Mouse (Mus musculus): Measurements from ENCODE around the gene Kctd5.

Kctd5 gene

DNA sequence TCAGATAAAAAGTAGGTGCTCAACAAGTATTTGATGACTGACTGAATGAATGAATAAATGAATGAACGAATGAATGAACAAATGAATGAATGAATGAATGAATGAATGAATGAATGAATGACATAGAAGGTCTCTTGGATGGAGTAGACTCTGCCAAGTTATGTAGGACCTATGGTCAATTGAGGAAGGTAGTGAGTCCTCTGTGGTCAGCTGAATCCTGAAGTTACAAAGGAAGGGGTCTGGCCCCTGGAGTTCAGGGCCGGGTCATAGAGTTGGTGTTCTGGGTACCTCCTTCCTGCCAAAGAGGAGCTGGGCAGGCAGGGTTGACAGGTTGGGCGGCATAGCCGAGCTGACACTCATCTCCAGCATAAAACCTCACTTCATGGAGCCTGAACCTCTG is 35.4 kb downstream of the Kctd5 start, which contains the start of gene Prss27:
Gene Prss27 (plus strand): TSS at position 301 of the 400 bp plus-strand sequence.
- DNase-seq (ENCODE audit: low read depth, low spot score): no peak

DNA sequence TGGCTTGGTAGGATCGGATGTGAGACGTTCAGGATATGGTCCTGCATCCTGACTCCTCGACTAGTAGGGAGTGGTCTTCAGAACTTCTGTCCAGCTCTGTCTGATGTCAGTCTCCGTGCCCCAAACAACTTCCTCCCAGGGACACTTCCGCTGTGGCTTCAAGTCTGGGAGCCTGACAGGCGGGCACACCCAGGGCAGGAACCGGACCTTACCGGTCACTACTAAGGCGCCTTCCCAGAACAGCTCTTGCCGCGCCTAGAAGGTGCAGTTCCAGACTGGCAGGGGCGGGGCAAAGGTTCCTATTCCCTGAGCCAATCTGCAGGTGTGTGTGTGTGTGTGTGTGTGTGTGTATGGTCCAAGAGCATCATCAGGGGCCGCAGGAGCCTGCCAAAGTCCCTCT is 35.9 kb downstream of the Kctd5 start:
- DNase-seq (ENCODE audit: low read depth, low spot score): no peak

DNA sequence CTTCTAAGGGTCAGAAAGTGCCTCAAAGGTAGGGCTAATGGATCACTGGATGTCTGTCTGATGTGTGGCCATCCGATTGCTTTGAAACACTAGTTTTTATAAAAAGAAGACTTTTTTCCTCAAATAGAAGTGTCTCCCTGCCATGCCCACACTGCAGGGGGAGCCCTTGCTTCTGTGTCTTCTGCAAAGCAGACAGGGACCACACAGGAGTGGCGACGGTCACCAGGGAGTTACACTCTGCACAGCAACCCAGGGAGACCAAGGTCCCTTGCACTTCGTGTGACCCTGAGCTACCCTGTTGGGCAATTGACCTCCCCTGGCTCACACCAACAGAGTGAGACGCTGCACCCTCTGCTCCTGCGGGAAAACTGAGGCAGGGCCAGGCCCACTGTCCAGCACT is 36.3 kb downstream of the Kctd5 start:
- DNase-seq (ENCODE audit: low read depth, low spot score): no peak

DNA sequence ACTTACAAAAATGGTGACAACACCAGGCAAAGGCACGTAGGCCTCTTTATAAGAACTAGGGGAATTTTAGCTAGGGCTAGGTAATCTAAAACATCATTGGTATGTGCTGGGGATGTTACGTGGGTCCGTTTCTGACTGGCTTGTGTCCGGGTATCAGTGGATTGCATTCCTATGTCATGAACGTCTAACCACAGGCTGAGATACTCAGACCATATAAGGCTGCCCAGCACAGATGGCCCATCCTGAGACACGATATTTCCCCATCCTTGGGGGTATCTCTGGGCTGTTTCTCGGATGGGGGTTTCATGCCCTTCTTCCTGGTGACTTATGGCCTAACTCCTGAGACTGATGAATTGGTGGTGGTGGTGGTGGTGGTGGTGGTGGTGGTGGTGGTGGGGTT is 38.2 kb downstream of the Kctd5 start:
- no peak for DNase-seq (ENCODE audit: low read depth, low spot score)

DNA sequence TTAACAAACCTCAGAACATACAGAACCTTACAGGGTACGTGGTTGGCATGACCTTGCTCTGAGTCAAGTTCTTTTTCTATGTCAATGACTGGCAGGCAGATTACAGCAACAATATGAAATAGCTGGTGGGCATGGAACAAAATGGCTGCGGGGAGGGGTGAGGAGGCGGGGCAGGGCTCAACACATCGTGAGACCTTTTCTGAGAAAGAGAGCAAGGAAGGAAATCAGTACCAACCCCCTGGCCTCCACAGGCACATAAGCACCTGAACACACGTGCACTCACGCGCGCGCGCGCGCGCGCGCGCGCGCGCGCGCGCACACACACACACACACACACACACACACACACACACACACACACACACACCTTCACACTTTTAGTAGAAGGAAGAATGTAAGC is 42.7 kb downstream of the Kctd5 start:
- no peak for DNase-seq (ENCODE audit: low read depth, low spot score)

DNA sequence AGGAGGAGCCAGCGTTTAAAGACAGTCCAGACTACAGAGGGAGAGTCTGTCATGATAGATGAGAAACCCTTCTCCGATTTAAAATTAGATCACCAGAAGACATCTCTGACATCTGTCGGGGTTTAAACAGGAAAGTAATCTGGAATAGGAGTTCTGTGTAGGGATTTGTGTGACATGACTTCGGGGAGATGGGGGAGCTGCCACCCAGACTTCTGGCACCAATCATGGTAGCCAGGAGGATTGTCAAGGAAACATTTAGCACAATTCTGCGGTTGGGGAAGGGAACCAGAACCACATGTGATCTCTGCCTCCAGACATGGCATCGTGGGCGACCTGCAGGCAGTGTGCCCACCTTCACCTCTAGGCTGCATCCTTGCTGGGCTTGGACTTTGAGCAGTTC is 43.8 kb downstream of the Kctd5 start:
- no peak for DNase-seq (ENCODE audit: low read depth, low spot score)

DNA sequence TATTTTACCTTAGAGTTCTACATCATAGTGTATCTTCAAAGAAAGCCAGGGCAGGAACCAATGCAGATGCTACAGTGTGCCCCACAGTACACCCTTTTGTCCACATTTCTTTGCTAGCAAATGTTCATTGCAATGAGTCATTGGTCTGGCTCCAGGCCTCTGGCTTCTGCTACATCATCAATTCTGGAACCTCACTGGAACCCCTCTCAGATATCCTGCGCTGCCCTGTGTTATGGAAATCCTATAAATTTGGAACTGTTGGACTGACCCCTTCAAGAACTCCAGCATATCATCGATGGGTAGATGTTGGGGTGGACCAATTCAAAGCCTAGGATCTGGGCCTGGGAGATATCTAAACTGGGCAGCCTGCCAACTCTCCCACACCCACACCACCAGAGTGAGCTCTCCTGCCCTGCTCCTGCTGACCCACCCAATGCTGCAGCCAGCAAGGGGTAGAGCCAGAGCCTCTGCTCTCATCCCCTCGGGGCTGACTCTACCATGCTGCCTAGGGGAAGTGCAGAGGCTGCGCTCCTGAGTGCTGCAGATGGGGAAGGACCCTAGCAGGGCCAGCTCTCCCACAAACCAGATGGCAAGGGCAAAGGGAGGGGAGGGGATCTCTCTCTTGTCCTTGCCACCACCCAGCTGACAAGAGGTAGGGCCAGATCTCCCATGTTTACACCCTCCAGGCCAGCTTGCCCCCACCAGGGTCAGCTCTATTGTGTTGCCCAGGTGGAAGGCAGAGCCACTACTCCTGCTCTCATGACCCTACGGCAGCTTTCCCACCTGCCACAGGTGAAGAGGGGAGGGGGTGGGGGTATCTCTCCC is 51.7 kb downstream of the Kctd5 start:
- DNase-seq (ENCODE audit: low read depth, low spot score): no peak

DNA sequence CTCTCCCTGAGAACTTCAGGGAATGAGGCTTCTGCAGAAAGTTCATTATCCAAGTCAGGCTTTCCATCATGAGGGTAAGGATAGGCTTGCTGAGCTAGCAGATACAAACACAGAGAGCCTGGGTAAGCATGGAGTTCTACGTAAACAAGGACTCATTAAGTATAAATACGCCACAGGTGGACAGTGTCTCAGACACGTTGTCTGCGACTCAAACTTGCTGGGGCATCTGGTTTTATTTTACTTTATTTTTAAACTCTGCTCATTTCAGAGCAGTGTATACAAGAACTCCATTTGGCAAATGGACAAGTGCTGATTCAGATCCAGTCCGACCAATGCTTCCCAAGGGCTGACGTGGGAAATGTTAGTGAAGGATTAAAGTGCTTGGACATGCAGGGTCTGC is 52.6 kb downstream of the Kctd5 start:
- no peak for DNase-seq (ENCODE audit: low read depth, low spot score)

DNA sequence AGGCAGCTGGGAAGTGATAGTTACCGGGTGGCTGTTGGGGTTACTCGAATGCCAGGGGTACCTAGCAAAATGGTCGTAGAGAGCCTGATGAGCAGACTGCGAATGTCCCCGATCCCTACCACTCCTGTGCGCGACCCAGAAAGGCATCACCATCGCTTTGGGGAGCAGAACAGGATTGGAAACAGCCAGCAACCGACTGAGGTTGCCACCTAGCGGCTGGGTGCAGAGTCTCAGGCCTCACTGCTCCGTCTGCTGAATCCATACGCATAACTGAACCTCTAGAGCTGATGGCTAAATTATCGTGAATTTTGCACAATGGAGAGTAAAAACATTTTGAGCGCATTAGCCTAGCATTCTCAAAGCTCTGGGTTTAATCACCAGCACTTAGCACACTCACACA is 57.6 kb downstream of the Kctd5 start:
- no peak for DNase-seq (ENCODE audit: low read depth, low spot score)

DNA sequence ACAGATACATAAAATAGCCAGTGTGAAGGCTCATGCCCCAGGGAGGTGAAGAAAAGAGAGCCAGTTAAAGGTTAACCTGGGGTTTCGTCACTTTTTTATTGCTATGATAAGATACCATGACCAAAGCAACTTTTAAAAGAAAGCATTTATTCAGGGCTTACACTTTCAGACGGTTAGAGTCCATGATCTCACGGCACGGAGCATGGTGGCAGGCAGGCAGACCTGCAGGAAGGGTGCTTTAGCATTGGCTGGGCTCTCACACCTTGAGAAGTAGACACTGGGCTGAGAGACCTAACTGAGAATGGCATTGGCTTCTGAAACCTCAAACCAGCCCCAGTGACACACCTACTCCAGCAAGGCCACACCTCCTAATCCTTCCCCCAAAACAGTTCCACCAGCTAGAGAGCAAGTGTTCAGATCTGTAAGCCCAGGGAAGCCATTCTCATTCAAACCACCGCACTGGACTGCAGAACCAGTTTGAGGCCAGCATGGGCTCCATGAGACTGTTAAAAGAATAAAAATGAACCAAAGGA is 58.8 kb downstream of the Kctd5 start:
- no peak for DNase-seq (ENCODE audit: low read depth, low spot score)

DNA sequence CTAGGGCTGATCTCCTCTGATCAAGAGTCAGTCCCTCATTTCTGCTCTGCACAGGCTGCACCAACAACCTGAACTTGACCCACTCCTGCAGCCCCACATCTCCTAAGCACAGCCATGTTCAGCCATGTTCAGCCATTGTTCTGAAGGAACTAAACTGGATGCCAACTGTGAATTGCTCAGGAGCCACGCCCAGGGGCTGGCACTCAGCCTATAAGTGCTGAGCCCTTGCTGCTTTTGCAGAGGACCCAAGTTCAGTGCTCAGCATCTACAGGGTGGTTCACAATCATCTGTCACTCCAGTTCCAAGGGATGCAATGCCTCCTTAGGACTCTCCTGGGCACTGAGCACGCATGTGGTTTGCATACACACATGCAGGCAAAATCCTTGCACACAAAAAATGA is 60.4 kb downstream of the Kctd5 start:
- DNase-seq (ENCODE audit: low read depth, low spot score): no peak

DNA sequence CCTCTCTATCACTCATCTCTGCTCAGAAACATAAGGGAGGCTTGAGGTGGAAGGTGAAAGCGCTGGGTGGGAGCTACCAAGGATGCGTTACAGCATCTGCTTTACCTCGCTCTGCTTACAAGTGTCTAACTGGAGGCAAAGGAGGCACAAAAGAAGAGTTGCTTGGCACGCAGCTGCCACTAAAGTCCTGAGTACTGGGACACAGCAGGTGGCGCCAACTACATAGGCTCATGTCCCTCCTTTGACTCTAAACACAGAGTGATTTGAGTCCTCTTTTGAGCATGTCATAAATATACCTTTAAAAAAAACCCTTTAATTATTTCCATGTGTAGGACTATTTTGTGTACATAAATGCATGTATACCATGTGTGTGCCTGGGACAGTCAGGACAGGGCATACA is 63.7 kb downstream of the Kctd5 start:
- no peak for DNase-seq (ENCODE audit: low read depth, low spot score)

DNA sequence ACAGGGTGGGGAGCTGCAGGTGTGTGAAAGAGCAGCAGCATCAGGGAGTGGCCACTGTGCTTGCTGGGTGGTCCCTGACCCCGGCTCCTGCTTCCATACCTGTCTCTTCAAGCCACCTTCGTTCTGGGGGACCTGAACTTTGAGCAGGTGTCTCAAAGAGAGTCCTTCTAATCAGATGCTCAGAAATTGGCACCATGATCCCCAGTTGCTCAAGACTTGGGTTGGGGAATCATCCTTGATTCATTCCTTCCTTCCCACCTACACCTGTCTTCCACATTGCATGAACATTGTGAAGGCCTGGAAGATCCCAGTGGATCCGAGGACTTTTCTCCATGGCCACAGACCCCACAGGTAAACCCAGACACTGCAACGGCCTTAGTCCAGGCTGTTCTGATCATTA is 65.2 kb downstream of the Kctd5 start:
- DNase-seq (ENCODE audit: low read depth, low spot score): no peak

DNA sequence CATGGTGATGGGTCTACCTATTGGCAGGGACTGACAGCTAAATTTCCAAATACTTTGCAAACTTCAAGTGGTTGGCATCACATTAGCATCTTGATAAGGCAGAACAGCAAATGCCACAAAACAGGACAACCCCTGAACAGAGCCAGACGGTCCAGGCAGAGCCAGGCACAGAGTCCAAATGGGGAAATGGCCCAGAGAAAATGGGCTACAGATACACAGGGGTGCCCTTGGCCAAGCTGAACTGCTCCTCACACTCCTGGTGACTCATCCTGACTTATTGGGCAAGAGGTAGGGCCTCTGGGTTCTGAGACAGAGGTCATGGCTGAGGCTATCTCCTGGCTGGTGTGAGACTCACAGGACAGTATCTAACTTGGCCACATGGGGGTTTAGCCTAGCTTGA is 65.9 kb downstream of the Kctd5 start:
- no peak for DNase-seq (ENCODE audit: low read depth, low spot score)

DNA sequence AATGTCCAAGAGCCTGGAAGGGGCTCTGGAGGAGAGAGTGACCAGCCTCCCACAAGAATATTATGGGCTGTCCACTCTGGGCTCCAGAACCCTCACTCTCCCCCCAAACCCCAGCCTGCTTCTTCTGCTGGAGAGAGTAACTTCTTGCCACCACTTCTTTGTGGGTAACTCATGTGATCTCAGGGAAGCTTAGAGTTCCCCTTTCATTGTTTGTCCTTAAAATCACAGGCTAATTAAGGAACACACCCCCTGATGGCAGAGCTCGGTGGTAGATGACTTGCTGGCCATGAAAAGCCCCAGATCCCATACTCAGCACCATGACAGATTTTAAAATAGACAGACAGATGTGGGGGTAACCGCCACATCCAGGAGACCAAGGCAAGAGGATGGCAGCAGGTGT is 66.4 kb downstream of the Kctd5 start:
- no peak for DNase-seq (ENCODE audit: low read depth, low spot score)

DNA sequence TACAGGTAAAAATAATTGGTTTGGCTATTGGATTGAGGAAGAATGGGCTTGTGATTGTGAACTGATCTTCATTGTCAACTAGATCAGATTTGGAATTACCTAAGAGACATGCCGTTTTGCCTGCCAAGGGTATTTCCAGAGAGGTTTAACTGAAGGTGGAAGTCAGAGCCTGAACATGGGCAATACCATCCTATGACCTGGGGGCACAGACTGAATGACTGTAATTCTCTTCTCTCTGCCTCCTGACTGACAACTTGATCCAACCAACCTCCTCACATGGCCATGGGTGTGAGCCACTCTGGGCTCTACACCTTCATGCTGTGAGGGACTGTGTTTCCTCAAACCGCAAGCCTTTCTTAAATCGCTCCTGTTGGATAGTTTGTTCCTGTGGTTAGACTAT is 68.2 kb downstream of the Kctd5 start:
- DNase-seq (ENCODE audit: low read depth, low spot score): no peak

DNA sequence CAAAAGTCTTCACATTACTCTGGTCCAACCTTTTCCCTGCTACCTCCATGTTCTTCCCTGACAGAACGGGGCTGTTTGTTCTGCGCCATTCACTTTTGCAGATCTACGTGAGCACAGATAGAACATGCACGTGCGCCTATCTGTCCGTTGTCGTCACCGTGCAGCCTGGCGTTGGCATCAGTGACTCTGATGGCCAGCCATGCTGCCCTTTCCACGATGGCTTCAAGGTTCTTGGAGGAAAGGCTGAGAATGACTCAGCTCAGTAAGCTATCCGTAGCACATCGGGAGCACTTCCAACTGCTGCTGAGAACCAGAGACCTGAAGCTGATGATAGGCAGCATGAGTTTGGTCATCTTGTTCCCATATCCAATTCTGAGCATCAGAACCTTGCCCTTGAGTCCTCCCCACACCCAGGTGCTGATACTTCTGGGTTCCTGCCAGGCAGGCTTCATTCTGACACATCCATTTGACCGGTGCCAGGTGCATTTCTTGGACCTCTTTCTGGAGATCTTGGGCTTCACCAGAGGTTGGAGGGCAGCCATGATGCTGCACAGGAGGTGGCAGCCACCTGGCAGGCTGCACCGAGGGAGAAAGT is 69.1 kb downstream of the Kctd5 start:
- no peak for DNase-seq (ENCODE audit: low read depth, low spot score)

DNA sequence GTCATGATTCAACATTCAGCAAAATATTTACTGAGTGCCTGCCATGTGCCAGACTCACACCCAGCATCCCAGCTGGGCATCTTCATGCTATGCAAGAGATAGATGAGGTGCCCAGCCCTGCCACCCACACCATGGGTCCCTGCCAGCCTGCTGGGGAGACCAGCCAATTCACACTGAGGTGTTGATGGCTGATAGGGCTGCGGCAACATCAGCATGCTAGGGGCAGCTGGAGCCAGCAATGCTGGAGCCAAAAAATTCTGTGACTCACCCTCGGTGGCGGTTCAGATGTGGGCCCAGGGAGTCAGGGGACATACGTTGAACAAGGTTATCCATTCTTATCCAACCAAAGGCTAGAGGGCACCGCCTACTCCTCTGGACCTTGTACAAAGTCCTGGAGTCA is 72.9 kb downstream of the Kctd5 start:
- no peak for DNase-seq (ENCODE audit: low read depth, low spot score)

DNA sequence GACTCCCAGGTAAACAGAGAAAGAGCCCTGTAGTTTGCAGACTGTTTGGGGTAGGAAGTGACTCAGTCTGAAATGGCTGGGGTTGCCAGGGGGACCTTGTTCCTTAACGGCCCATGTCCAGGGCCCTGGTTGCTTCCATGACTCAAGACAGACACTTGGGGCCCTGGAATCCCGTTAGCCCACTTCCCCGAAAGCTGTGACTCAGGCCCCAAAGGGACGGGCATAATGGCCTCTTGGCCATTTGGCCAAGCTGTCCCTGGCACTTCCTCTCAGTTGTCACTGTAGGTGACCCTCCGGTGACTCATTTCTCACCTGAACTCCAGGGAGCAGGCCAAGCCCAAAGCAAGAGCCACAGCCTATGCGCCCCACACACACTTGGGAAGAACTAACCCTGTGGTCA is 74.9 kb downstream of the Kctd5 start:
- DNase-seq (ENCODE audit: low read depth, low spot score): no peak

DNA sequence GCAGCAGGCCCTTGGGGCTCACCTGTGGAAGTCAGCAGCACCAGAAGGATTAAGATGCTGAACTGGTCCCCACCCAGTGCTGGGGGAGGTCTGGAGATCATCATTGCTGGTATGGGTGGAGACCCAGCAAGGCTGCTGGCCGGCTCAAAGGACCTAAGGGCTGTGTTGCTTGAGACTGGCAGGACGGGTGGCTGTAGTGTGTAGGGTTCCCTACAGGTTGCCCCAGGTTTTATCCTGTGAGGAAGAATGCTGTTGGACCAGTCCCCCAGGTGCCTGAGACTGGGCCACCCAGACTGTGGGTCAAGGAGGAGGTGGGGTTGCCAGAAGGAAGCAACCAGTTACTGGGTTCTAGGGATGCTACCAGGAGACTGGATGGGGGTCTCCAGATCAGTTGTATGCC is 75.4 kb downstream of the Kctd5 start, which contains the start of gene Prss22:
Gene Prss22 (minus strand): TSS at position 200 of the 400 bp plus-strand sequence.
- DNase-seq (ENCODE audit: low read depth, low spot score): no peak

Data from CD4-positive helper T cell, adult 2 months (primary cell).